Mouse (Mus musculus) liver, embryonic 14.5 days (tissue): ENCODE data around the gene Il1rn.

ENCODE experiments used
- CTCF ChIP-seq: IDR thresholded peaks from 2 replicates; pipeline ENCODE4 v1.5.1; 2016; ENCODE audit warnings: antibody characterized with exemption, low read depth, control low read depth
- EP300 ChIP-seq: IDR thresholded peaks from 2 replicates; pipeline ENCODE4 v1.6.1; 2016; ENCODE audit warnings: antibody characterized with exemption, low read depth

DNA sequence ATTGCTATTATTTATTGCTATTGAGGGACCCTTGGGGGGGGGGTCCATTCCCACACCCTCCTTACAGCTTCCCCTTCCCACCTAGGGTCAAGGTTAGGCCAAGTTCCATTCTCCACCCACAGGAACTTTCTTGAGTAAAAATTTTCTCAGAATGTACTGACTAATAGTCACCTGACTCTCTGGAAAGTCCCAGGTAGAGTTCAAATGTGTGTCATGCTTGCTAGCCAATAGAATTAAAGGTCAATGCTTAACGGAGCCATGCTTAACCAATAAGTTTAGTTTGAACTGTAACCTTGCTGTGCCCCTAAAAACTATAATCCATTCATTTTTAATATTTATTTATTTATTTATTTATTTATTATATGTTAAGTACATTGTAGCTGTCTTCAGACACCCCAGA is 22.7 kb downstream of the Il1rn start:
- no peak for TF ChIP-seq CTCF
- no peak for TF ChIP-seq EP300
